Mouse (Mus musculus): ENCODE measurements at regions not wholly inside any gene's neighbourhood (a gene's known extent, or its start where the extent isn't known, plus 50 kb on each side); places are given as distances from the start of the nearest gene placed in this dataset.

DNA sequence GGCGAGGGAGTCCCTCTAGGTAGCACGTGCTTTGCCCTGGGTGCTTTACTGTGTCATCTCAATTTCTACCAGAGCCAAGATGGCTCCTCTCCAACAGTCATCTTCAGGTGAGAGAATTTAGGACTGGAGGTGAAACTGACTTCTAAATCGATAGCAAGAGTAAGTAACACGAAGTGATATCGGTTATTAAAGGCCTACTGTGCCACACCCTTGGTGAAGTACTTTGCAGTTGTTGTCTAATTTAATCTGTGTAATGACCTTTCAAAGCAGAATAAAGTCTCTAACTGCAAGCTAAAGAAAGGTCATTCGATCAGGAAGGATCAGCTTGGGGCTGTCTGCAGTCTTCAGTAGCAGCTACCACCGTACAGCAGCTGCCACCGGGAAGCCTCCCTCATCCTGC, 89.5 kb upstream of the St6galnac5 start:
- no peak for TF ChIP-seq EP300 (IDR thresholded peaks at IDR 0.05; ENCODE audit: low read depth in 1 of 2, low read length in 2 of 2)
- no peak for TF ChIP-seq ZNF384 (IDR thresholded peaks at IDR 0.05; ENCODE audit: low read depth, low read length)
- no peak for TF ChIP-seq TAL1 (IDR thresholded peaks at IDR 0.05; ENCODE audit: low read length)
- no peak for TF ChIP-seq CTCF (IDR thresholded peaks at IDR 0.05 in 2 of 3, conservative IDR thresholded peaks at IDR 0.05 in 1 of 3; ENCODE audit: control insufficient read depth in 1 of 3, insufficient read depth in 1 of 3, low read depth in 2 of 3, low read length in 3 of 3, poor library complexity in 1 of 3, severe bottlenecking in 1 of 3)
- no peak for TF ChIP-seq KAT2A (conservative IDR thresholded peaks at IDR 0.05; ENCODE audit: low read depth, low read length)
- TF ChIP-seq MXI1 (IDR thresholded peaks at IDR 0.05; ENCODE audit: low read depth, low read length) = no peak
- no peak for TF ChIP-seq CHD2 (IDR thresholded peaks at IDR 0.05; ENCODE audit: low read length)
- TF ChIP-seq ZMIZ1 (IDR thresholded peaks at IDR 0.05; ENCODE audit: low read depth, low read length) = no peak
- TF ChIP-seq GABPA (IDR thresholded peaks at IDR 0.05; ENCODE audit: low read depth, low read length) = no peak
- no peak for TF ChIP-seq GATA1 (IDR thresholded peaks at IDR 0.05; ENCODE audit: low read depth, low read length)
- no peak for TF ChIP-seq POLR2A (IDR thresholded peaks at IDR 0.05; ENCODE audit: control insufficient read depth in 1 of 2, insufficient read depth in 1 of 2, low read depth in 1 of 2, low read length in 2 of 2, poor library complexity in 1 of 2)
- no peak for TF ChIP-seq POLR2AphosphoS2 (IDR thresholded peaks at IDR 0.05; ENCODE audit: low read length)
- TF ChIP-seq JUND (IDR thresholded peaks at IDR 0.05; ENCODE audit: low read depth, low read length) = no peak
- TF ChIP-seq MAFK (IDR thresholded peaks at IDR 0.05; ENCODE audit: borderline replicate concordance, low read depth, low read length) = no peak
